Mouse (Mus musculus): ENCODE data around the gene Ncr1. TPM values are rescaled to one million over a fixed set of nuclear protein-coding genes. Genes with fewer than 3 reads are reported as not detected.

Gene Ncr1
- polyA plus RNA-seq, 1 experiment from 2014 or later = 0.08 TPM

DNA sequence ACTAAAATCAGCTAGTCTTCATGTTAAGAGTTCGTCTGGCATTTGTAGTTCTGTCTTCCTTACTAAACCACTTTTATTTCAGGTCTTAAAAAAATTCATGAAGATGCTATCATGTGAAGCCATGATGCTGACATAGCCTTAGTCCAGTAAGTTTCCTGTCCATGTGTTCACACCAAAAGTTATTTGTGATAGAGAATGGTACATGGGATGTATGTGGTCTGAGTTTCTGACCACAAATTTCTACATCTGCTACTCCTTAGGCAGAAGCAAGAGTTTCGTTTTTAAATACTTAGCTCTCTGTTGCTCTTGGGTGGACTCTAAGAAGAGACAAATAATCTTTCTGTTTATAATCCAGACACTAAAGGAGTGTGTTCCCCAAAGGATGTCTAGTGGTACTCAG lies 14.2 kb upstream of the Ncr1 start:
- ATAC-seq (ENCODE audit: low FRiP score, low TSS enrichment) (no peak), DNase-seq (ENCODE audit: low spot score) (no peak)
- Histone ChIP-seq H3K4me2 (replicated peaks; ENCODE audit: low read depth) (no peak overlapping the region), H3K9ac (ENCODE audit: low read length) (no peak overlapping the region), H3K36me3 (ENCODE audit: control insufficient read depth, insufficient read depth, low read length) (no peaks in the 10 kb centered on the region), H3K4me1 (replicated peaks; ENCODE audit: control insufficient read depth, insufficient read depth) (no peaks in the 10 kb centered on the region), H3K4me3 (ENCODE audit: low read depth, low read length) (no peak overlapping the region), H3K9me3 (ENCODE audit: control insufficient read depth, low read length) (no peaks in the 10 kb centered on the region), H3K27me3 (ENCODE audit: control insufficient read depth, insufficient read depth, low read length) (no peaks in the 10 kb centered on the region), H3K27ac (replicated peaks) (no peak overlapping the region)
- TF ChIP-seq CTCF (IDR thresholded peaks at IDR 0.05; ENCODE audit: low read depth) = no peak
- 65% methylated on average over 2 of the region's 2 CpGs for WGBS

DNA sequence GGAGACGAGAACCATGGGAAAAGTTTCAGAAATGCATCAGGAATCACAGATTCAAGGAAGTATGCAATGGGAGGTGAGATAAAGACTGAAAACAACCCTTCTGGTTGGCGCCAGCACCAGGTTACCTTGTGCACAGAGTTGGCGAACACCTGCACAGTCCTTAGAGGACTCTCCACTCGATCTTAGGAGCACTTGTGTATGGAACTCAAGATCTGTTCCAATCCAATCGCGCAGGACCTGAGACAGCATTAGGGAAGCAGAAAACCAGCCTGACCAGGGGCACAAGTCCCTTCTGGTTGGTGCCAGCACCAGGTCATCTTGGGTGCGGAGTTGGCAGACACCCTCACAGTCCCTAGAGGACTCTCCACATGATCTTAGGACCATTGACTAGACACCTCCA lies 36.0 kb downstream of the Ncr1 start:
- ATAC-seq (ENCODE audit: low FRiP score, low TSS enrichment) (no peak), DNase-seq (ENCODE audit: low spot score) (no peak)
- TF ChIP-seq EP300 (optimal IDR thresholded peaks at IDR 0.05) (no peak), CTCF (IDR thresholded peaks at IDR 0.05; ENCODE audit: low read depth) (no peak)
- Histone ChIP-seq H3K4me3 (ENCODE audit: low read depth, low read length) (no peak overlapping the region), H3K27me3 (ENCODE audit: control insufficient read depth, insufficient read depth, low read length) (no peaks in the 10 kb centered on the region), H3K9me3 (ENCODE audit: control insufficient read depth, low read length) (no peaks in the 10 kb centered on the region), H3K27ac (replicated peaks) (no peak overlapping the region), H3K36me3 (ENCODE audit: control insufficient read depth, insufficient read depth, low read length) (no peaks in the 10 kb centered on the region), H3K9ac (ENCODE audit: low read length) (no peak overlapping the region), H3K4me2 (replicated peaks; ENCODE audit: low read depth) (no peak overlapping the region), H3K4me1 (replicated peaks; ENCODE audit: control insufficient read depth, insufficient read depth) (no peaks in the 10 kb centered on the region)
- 79% methylated on average over 7 of the region's 7 CpGs for WGBS

Small RNA genes within 50 kb of the gene (microRNA-seq; reads per million reads assigned to microRNA genes)
- not detected for gene Gm24752
- not detected for gene Gm25349

Other genes starting within 250 kb of the Ncr1 start
- gene Ttyh1, start 218.3 kb upstream of the Ncr1 start, polyA plus RNA-seq (2015; fragmentation: Nextera tagmentation; extraction: Ambion mirVana) = 4.1 and 4.3 TPM in 2 replicates
- 14.7 and 20.1 TPM in 2 replicates for gene Leng8, start 200.7 kb upstream of the Ncr1 start, polyA plus RNA-seq (2015; fragmentation: Nextera tagmentation; extraction: Ambion mirVana)
- gene Leng9, start 187.3 kb upstream of the Ncr1 start, polyA plus RNA-seq (2015; fragmentation: Nextera tagmentation; extraction: Ambion mirVana) = 7.4 and 8.5 TPM in 2 replicates
- 119 and 121 TPM in 2 replicates for gene Cdc42ep5, start 172.9 kb upstream of the Ncr1 start, polyA plus RNA-seq (2015; fragmentation: Nextera tagmentation; extraction: Ambion mirVana)
- 0.39 and 0.40 TPM in 2 replicates for gene Lilra5, start 100.0 kb upstream of the Ncr1 start, polyA plus RNA-seq (2015; fragmentation: Nextera tagmentation; extraction: Ambion mirVana)
- 0.01 TPM in 1 of 2 replicates, not detected in the other for gene Gp6, start 60.0 kb downstream of the Ncr1 start, polyA plus RNA-seq (2015; fragmentation: Nextera tagmentation; extraction: Ambion mirVana)
- gene Rdh13, start 107.9 kb downstream of the Ncr1 start, polyA plus RNA-seq (2015; fragmentation: Nextera tagmentation; extraction: Ambion mirVana) = 29.0 and 30.0 TPM in 2 replicates
- 25.2 and 33.3 TPM in 2 replicates for gene Eps8l1, start 123.0 kb downstream of the Ncr1 start, polyA plus RNA-seq (2015; fragmentation: Nextera tagmentation; extraction: Ambion mirVana)
- gene Ppp1r12c, start 164.0 kb downstream of the Ncr1 start, polyA plus RNA-seq (2015; fragmentation: Nextera tagmentation; extraction: Ambion mirVana) = 39.5 and 44.4 TPM in 2 replicates
- gene Tnnt1, start 178.7 kb downstream of the Ncr1 start, polyA plus RNA-seq (2015; fragmentation: Nextera tagmentation; extraction: Ambion mirVana) = 15.5 and 16.5 TPM in 2 replicates
- 24.4 and 30.4 TPM in 2 replicates for gene Tnni3, start 186.5 kb downstream of the Ncr1 start, polyA plus RNA-seq (2015; fragmentation: Nextera tagmentation; extraction: Ambion mirVana)
- 0.89 and 0.98 TPM in 2 replicates for gene Dnaaf3, start 194.7 kb downstream of the Ncr1 start, polyA plus RNA-seq (2015; fragmentation: Nextera tagmentation; extraction: Ambion mirVana)
- gene Syt5, start 209.8 kb downstream of the Ncr1 start, polyA plus RNA-seq (2015; fragmentation: Nextera tagmentation; extraction: Ambion mirVana) = 6.7 and 7.2 TPM in 2 replicates